In genomic region chr13:72292361-72292760, GRCm38 (mm10) we compare ENCODE assay signal across 8 mouse cellular contexts.
A peak's percentile ranks its signal among the peaks of the same experiment; 100 is the strongest.
DNase-seq lines count a peak whose midpoint lies in the region; ATAC-seq and TF ChIP-seq lines count a peak whose summit lies in the region.
"Had no signal": no experiment of that assay in that cellular context is flagged by ENCODE, and none has a peak within 500 bp of the region (broad histone marks: within the 10 kb centered on the region; RNA-seq: fewer than 3 reads in every experiment).

No protein-coding gene starts in this region.

- peak; percentile 40; the same call in 1 of the 2 replicates for TF ChIP-seq CTCF in forebrain, postnatal 0 days (IDR thresholded peaks at IDR 0.05; ENCODE audit: low read depth)

- H3K36me3 ChIP-seq in forebrain, postnatal 0 days (ENCODE audit: insufficient read depth): no peaks in the 10 kb centered on the region

- H3K27ac ChIP-seq in forebrain, postnatal 0 days (ENCODE audit: low read depth, low read length): no peak overlapping the region
- H3K27ac ChIP-seq: macrophage had no signal

- no peak overlapping the region for H3K4me2 ChIP-seq in forebrain, postnatal 0 days (ENCODE audit: low read depth)

- peak; percentile 63 for DNase-seq in embryo, embryonic 9.5 days (ENCODE audit: extremely low spot score)
- peak; percentile 58 for DNase-seq in forebrain, postnatal 0 days
- peak; percentile 42 for DNase-seq in kidney, postnatal 10 days
- peak; percentile 14 to 30 for DNase-seq in lung, postnatal 4 days
- no peak for DNase-seq in ovary, postnatal 14 days (ENCODE audit: low spot score)
- no peak for DNase-seq in urinary bladder, postnatal 14 days (ENCODE audit: low spot score)

- no peaks in the 10 kb centered on the region for H3K4me1 ChIP-seq in forebrain, postnatal 0 days (ENCODE audit: insufficient read depth)

- no peak overlapping the region for H3K9ac ChIP-seq in forebrain, postnatal 0 days

- no peak overlapping the region for H3K4me3 ChIP-seq in forebrain, postnatal 0 days (ENCODE audit: low read depth, low read length)

- peaks cover 84% of the 10 kb centered on the region for H3K27me3 ChIP-seq in forebrain, postnatal 0 days (ENCODE audit: insufficient read depth, low read length)

- WGBS in forebrain, postnatal 0 days: 3% methylated on average over 14 of the region's 14 CpGs

- peak; percentile 50; the same call in 1 of the 2 replicates for ATAC-seq in forebrain, postnatal 0 days
- no peak for ATAC-seq in erythroid progenitor cell, adult 5-6 weeks (replicated peaks; ENCODE audit: low FRiP score, poor library complexity, severe bottlenecking)

- no peaks in the 10 kb centered on the region for H3K9me3 ChIP-seq in forebrain, postnatal 0 days (ENCODE audit: low read length)

Comparison
In these comparisons a context has a peak if more than half of its experiments do, and no peak if none do; other contexts are left out.
1. DNase-seq: peak in embryo, embryonic 9.5 days (single experiment), forebrain, postnatal 0 days (single experiment), kidney, postnatal 10 days (single experiment) and lung, postnatal 4 days (2 of 2); none in ovary, postnatal 14 days (single experiment) and urinary bladder, postnatal 14 days (single experiment).